Mouse (Mus musculus) gastrocnemius, adult 2 months (tissue): Measurements from ENCODE around the gene Slk. TPM values are rescaled to one million over a fixed set of nuclear protein-coding genes. Genes with fewer than 3 reads are reported as not detected.

Source experiments
- DNase-seq: peaks from one replicate; pipeline ENCODE4 v3.0.0; 2022
- H3K27ac ChIP-seq: fragments of 200-600 bp; 2 replicates; pipeline ENCODE4 v1.8.1; 2022; ENCODE audit warnings: mild to moderate bottlenecking
- H3K4me3 ChIP-seq: fragments of 200-600 bp; 2 replicates; pipeline ENCODE4 v1.8.1; 2022; ENCODE audit warnings: mild to moderate bottlenecking, moderate library complexity
- CTCF ChIP-seq: fragments of 200-600 bp; IDR thresholded peaks from 2 replicates; pipeline ENCODE4 v1.8.1; 2022; ENCODE audit warnings: antibody characterized with exemption, mild to moderate bottlenecking, moderate library complexity
- intact Hi-C: fragments of 180-260 bp; cut with DNase I; formaldehyde crosslinking; loops from one replicate; pipeline ENCODE4 v1.15.1; 2025
- total RNA-seq, 2 experiments: library from RNA; stranded (reverse); gene quantifications; 2 replicates each; pipeline ENCODE4 v1.2.3; 2021

Slk gene
- total RNA-seq, 2 experiments from 2014 or later, result 36.1 to 37.7 TPM

GRCm38 (mm10) chr19:47645583-47645982, 66.1 kb downstream of the Slk start:
- no peak overlapping the region for H3K27ac ChIP-seq
- no peak overlapping the region for H3K4me3 ChIP-seq
- TF ChIP-seq CTCF, result no peak
- intact Hi-C loops, result no loop called here
- DNase-seq, result no peak

DNA sequence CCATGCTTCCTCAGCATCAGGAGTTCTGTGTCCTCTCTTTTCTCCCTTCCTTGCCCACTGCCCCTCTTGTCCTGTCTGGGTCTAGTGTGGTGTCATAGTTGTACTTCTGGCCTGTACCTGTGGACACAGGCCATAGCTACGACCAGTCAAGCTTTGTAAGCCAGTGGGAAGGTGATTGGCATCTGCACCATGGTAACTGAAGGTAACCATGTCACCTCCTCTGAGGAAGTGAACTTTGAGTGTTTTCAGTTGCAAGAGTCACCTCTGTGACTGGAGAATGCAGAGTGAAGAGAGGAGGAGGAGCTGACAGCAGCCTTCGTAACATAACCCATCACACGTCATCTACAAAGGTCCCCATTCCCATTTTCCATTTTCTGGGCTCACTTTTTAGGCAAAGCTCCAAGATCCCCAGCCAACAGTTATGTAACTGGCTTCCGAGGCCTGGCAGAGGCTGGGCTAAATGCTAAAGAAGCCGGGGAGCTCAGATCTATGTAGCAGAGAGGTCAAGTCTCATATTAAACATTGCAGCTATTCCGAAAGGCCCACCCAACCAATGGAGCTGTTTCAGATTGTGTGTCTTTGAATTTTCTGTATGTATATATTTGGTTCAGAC, 67.1 kb downstream of the Slk start:
- no peak overlapping the region for H3K27ac ChIP-seq
- no peak for DNase-seq
- no peak for TF ChIP-seq CTCF
- intact Hi-C loops, result no loop called here
- H3K4me3 ChIP-seq, result no peak overlapping the region

GRCm38 (mm10) chr19:47649071-47649470, 69.6 kb downstream of the Slk start:
- H3K27ac ChIP-seq, result no peak overlapping the region
- H3K4me3 ChIP-seq, result no peak overlapping the region
- intact Hi-C loops, result no loop called here
- no peak for TF ChIP-seq CTCF
- no peak for DNase-seq

GRCm38 (mm10) chr19:47650366-47651159, 71.1 kb downstream of the Slk start:
- no peak for TF ChIP-seq CTCF

DNA sequence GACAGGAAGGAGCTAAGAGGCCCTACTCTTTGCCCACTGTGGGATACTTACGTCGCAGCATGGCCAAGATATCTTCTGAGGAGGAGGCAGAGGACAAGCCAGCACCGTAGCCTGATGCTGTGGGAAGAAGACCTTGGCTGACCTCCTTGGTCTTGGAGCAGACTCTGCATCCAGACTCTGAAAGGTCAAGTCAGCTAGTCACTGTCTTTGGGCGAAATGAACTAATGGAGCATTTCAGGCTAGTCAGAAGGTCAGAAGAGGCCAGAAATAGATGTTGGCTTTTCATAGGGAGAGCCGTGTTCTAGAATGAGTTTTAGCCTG, 71.6 kb downstream of the Slk start:
- Histone ChIP-seq H3K4me3 (no peak overlapping the region), H3K27ac (no peak overlapping the region)
- TF ChIP-seq CTCF, result no peak
- DNase-seq, result no peak
- intact Hi-C loops, result loop anchor here (10.0 kb wide), 1 partner anchor 144 kb away; no protein-coding TSS in a partner anchor

More at GRCm38 (mm10) chr19:47650366-47651159, 71.1 kb downstream of the Slk start:
- Histone ChIP-seq H3K27ac (no peak overlapping the region), H3K4me3 (no peak overlapping the region)
- intact Hi-C loops, result loop anchor here (10.0 kb wide), 1 partner anchor 144 kb away; no protein-coding TSS in a partner anchor
- no peak for DNase-seq

GRCm38 (mm10) chr19:47652255-47652654, 72.8 kb downstream of the Slk start:
- intact Hi-C loops, result loop anchor here (10.0 kb wide), 1 partner anchor 143 kb away; no protein-coding TSS in a partner anchor
- no peak for DNase-seq

GRCm38 (mm10) chr19:47653173-47653572, 73.7 kb downstream of the Slk start:
- intact Hi-C loops, result loop anchor here (10.0 kb wide), 1 partner anchor 142 kb away; no protein-coding TSS in a partner anchor
- H3K4me3 ChIP-seq, result no peak overlapping the region
- H3K27ac ChIP-seq, result no peak overlapping the region
- no peak for DNase-seq
- no peak for TF ChIP-seq CTCF

More at GRCm38 (mm10) chr19:47652255-47652654, 72.8 kb downstream of the Slk start:
- no peak for TF ChIP-seq CTCF
- Histone ChIP-seq H3K4me3 (no peak overlapping the region), H3K27ac (no peak overlapping the region)

- TF ChIP-seq CTCF, result no peak
- intact Hi-C loops, result loop anchor here (5.0 to 10.0 kb wide), 2 partner anchors 77 to 140 kb away; partner anchors contain the start of gene Sfr1
- H3K27ac ChIP-seq, result no peak overlapping the region
- H3K4me3 ChIP-seq, result no peak overlapping the region
- no peak for DNase-seq
Observed at GRCm38 (mm10) chr19:47654896-47655295, 75.4 kb downstream of the Slk start.

GRCm38 (mm10) chr19:47658914-47659535, 79.5 kb downstream of the Slk start:
- DNase-seq, result peak; percentile 73
- H3K27ac ChIP-seq, result peak overlapping the region; percentile 16; the same call in 1 of the 2 replicates
- peak; percentile 87 for TF ChIP-seq CTCF
- H3K4me3 ChIP-seq, result peak overlapping the region; percentile 53
- intact Hi-C loops, result loop anchor here (1.0 to 10.0 kb wide), 3 partner anchors 73 to 162 kb away; partner anchors contain the start of gene Sfr1

DNA sequence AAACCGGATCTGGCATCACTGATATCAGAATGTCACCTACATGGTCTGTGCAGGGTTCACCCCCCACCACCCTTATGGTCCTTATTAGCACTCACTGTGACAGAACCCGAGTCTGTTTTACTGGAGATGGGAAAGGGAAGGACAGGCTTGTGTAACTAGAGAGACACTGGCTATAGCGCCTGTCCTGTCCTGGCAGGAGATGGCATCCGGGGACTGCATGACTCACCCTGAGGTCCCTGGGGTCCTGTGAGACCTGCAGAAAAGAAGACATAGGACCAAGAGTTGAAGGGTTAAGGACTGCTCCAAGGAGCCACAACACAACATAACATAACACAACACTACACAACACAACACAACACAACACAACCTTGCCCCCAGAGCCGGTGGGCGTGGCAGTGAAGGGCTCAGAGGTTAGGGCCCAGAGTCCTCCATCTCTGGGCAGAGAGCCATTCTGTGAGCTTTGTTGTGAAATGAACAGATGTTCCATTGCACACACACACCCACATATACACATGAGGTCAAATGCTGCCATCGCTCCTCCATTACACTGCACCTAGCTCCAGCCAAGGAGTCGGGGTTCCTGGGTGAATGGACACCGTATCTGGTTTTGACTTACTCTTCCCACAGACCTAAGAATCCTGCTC, 80.4 kb downstream of the Slk start:
- Histone ChIP-seq H3K27ac (no peak overlapping the region), H3K4me3 (no peak overlapping the region)
- no peak for TF ChIP-seq CTCF
- intact Hi-C loops, result loop anchor here (1.0 to 10.0 kb wide), 3 partner anchors 72 to 161 kb away; partner anchors contain the start of gene Sfr1
- DNase-seq, result no peak

DNA sequence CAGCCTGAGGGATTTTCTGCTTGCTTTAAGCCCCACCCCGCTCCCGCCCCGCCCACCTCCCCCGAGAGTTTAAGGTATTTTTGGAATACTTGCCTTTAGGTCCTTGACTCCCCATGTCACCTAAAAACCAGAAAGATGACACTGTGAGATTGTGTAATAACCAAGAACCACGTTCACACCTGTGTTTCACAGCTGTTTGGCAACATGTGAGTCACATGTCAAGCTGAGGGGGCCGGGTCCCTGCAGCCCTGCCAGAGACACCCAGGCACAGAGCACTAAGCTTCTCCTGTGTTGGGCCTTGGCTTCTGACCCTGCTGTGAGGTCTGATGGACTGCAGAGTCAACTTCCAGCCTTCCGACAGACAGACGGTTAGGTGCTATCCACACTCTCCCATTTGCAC, 88.1 kb downstream of the Slk start:
- no peak for TF ChIP-seq CTCF
- H3K27ac ChIP-seq, result no peak overlapping the region
- H3K4me3 ChIP-seq, result no peak overlapping the region
- no peak for DNase-seq
- intact Hi-C loops, result no loop called here

GRCm38 (mm10) chr19:47668399-47668798, 88.9 kb downstream of the Slk start:
- TF ChIP-seq CTCF, result no peak
- intact Hi-C loops, result no loop called here
- Histone ChIP-seq H3K27ac (no peak overlapping the region), H3K4me3 (no peak overlapping the region)
- DNase-seq, result no peak
